Comparison of ENCODE assay signal across 1 mouse cellular context in the genomic region with DNA sequence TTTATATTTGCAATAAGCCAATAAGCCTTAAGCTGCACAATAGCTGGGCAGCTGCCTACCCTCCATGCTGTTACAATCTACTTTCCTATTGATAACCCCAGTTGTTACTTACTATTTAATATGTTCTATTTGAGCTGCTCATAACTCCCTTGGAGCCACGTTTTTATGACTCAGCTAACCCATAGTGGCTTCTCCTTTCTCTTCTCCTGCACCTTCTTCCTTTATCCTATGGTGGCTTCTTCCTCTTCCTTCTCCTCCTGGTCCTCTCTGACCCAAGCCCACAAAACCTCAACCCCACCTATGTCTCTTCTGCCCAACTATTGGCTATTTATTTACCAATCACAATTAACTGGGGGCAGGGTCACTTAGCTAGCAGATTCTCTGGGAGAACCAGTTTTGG.
TF ChIP-seq lines count a peak whose summit lies in the region.

No protein-coding gene starts in this region.

TF ChIP-seq in MEL, 35 proteins besides CTCF, POLR2A, EP300 and RAD21 (continued from another document):
- TF ChIP-seq KAT2A (conservative IDR thresholded peaks at IDR 0.05; ENCODE audit: low read depth, low read length) (no peak), MEF2A (IDR thresholded peaks at IDR 0.05; ENCODE audit: extremely low read depth, insufficient replicate concordance, low read depth, low read length, poor library complexity, severe bottlenecking) (no peak), USF2 (IDR thresholded peaks at IDR 0.05; ENCODE audit: borderline replicate concordance in 1 of 2, insufficient read depth in 1 of 2, low read depth in 1 of 2, low read length in 2 of 2) (no peak), JUND (IDR thresholded peaks at IDR 0.05; ENCODE audit: low read depth, low read length) (no peak), NELFE (IDR thresholded peaks at IDR 0.05; ENCODE audit: low read depth, low read length) (no peak), MYC (IDR thresholded peaks at IDR 0.05; ENCODE audit: low read depth, low read length) (0 out of 2 replicates have a peak, but pooled peaks have one; percentile 33), BHLHE40 (IDR thresholded peaks at IDR 0.05; ENCODE audit: borderline replicate concordance, low read depth, low read length) (peak; percentile 84; the same call in 1 of the 2 replicates)
